Mouse (Mus musculus): ENCODE data around the gene 1500009C09Rik.
A peak's percentile ranks its signal among the peaks of the same experiment; 100 is the strongest.

Gene 1500009C09Rik

DNA sequence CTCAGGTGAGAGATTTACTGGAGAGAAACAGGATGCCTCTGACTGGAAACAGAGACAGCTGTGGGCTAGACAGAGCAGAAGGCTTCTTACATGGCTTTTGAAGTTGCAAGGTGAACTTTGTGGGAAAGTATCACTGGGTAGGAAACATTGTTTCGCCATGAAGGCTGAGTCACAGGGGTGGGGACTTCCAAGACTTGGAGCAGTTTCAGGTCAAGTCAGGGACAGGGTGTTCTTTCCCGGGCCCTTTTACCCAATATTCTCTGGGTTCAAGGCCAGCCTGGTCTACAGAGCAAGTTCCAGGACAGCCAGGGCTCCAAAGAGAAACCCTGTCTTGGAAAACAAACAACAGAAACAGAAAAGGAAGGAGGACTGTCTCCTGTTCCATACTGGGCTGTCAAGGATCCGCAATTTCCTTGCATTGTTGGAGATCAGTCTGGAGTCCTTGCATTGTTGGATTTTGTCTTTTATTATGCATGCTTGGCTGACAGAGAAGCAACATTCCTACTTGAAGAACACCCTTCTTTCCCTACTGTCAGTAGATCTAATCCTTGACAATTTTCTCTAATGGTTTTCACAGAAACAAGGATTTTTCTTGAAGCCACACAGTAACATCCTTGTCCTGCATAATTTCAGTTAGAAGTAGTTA lies 4.9 kb upstream of the 1500009C09Rik start:
- DNase-seq (ENCODE audit: low spot score in 2 of 2), result no peak

- DNase-seq (ENCODE audit: low spot score in 2 of 2), result no peak
Measured at GRCm38 (mm10) chr15:82251579-82251978, 618 bp upstream of the 1500009C09Rik start.

DNA sequence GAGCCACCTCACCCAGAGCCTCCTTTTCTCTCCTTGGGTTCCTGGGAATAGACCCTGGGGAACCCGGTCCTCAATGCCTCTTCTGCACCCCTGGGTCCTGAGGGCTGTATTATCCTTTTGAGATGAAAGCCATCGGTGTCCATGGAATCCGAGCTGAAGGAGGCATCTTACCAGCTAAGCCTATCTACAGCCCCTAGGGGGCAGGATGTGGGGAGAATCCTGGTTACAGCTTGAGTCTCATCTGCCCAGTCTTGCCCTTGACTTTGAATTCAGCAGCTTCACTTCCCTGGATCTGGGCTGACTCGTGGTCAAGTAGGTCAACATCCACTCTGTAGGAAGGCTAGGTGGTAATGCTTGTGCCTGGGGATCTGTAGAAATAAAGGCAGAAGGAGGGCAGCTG lies 3.1 kb downstream of the 1500009C09Rik start:
- DNase-seq (ENCODE audit: low spot score in 2 of 2), result no peak

DNA sequence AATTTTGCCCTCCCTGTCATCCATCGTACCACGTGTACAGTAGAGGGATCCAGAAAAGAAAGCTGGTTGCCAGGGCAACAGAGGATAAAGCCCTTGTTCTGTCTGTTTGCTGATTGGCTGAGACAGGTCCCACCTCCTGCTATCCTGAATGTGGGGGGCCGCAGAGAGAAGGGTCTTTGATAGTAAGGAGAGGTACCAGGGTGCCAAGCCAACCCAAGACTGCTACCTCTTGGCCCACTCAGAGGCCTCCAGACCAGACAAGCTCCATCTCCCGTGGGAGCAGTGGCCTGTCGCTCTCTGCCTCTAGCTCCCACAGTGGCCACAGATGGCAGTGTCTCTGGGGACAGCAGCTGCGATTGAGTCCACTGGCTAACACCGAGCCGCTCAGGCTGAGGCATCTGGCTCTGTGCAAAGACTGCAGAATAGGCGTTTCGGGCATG lies 3.8 kb downstream of the 1500009C09Rik start:
- DNase-seq (ENCODE audit: low spot score in 2 of 2), result no peak

GRCm38 (mm10) chr15:82259510-82259909 lies 7.3 kb downstream of the 1500009C09Rik start:
- DNase-seq (ENCODE audit: low spot score in 2 of 2), result no peak

DNA sequence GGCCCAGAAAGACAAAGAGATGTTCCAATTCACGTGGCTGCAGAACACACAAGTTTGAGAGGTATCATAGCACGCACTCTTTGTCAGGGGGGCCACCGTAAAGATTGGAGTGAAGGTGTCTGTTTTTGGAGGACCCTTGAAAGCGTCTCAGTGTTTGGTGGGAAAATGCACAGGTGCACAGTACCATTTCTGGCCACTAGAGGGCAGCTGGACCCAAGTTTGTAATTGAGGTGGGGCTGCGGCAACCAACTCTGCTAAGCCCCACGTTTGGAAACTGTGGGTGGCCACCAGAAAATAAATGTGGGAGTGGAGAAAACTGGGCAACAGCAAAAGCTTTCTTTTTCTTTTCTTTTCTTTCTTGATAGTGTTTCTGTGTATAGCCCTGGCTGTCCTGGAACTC lies 14.2 kb downstream of the 1500009C09Rik start:
- peak in 1 of 2 experiments; percentile 41 for DNase-seq (ENCODE audit: low spot score in 2 of 2)

DNA sequence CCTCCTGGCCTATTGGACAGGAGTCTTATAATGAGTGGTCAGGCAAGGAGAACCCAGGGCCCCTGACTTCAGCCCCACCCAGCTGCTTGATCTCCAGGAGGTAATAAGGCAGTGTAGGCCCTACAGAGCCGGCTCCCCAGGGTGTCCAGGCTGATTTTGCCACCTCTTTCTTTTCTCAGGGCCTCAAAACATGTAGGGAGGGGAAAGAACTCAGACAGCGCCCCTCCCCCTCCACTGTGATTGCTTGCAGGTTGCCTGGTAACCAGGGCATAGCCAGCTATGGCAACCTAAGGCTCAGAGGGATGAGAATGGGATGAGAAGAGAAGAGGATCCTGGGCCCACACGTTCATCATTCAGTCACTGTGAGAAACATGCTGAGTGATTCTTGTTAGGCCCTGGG lies 16.0 kb downstream of the 1500009C09Rik start:
- no peak for DNase-seq (ENCODE audit: low spot score in 2 of 2)

DNA sequence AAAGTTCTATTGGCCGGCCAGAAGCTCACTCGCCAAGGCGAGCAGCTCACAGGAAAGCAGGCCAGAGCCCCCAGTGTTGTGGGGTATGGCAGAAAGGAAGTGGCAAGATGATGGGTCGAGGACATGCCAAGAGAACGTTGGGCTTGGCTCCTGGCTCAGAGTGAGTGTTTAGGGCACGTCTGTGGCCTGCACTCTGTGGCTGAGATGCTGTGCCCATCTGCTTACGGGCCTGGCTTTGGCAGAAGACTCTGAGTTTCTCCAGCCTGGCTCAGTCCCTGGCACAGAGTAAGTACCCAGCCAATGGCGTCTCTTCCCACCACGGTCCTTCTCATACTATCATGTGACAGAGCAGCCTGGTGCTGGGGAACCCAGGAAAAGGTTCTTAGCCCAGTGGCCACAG lies 16.6 kb downstream of the 1500009C09Rik start:
- no peak for DNase-seq (ENCODE audit: low spot score in 2 of 2)

GRCm38 (mm10) chr15:82271201-82271600 lies 19.0 kb downstream of the 1500009C09Rik start:
- DNase-seq (ENCODE audit: low spot score in 2 of 2), result no peak

- no peak for DNase-seq (ENCODE audit: low spot score in 2 of 2)
Measured at GRCm38 (mm10) chr15:82272295-82272694, 20.1 kb downstream of the 1500009C09Rik start.

GRCm38 (mm10) chr15:82274593-82274926 lies 22.4 kb downstream of the 1500009C09Rik start, which contains the start of gene Sept3:
Gene Sept3 (plus strand): TSS chr15:82274893.
- DNase-seq (ENCODE audit: low spot score in 2 of 2), result no peak

DNA sequence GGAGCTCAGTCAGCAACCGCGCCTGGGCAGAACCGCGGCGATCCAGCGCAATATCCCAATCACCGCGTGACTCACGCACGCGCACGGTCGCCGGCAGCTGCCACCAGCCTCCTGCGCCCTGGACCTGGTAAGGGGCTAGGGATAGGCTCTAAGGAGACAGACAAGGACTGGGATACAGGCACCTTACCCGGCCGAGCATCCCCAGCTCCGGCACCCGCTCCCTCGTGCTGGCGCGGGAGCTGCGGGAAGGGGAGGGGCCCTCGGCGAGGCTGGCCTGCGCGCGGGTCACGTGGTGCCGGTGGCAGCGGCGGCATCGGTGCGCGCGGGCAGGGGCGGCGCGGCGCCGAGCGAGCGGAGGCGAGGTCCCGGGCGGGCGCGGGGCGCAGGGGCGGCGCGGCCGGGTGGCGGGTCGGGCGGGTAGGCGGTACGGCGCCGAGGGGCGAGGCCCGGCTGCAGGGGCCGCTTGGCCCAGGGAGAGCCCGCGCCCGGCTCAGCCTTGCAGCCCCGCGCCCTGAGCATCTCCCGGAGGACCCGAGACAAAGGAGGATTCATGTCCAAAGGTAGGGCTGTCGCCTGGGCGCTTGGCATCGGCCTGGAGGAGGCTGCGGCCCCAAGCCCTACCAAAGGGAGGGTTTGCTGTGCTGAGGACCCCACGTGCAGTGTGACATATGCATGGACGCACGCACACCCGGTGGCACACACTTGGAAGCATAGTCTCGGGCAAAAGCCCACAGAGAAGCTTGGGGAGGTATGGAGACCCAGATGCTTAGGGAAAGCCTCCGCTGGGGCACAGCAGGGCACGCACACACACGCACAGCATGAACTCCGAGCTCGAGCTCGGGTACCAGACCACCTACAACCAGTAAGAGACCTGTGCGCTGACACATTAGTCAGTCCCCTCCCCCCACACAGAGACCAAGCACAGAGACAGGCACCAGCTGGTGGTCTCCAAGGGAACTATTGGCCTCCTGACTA lies 23.0 kb downstream of the 1500009C09Rik start:
- DNase-seq (ENCODE audit: low spot score in 2 of 2), result no peak

DNA sequence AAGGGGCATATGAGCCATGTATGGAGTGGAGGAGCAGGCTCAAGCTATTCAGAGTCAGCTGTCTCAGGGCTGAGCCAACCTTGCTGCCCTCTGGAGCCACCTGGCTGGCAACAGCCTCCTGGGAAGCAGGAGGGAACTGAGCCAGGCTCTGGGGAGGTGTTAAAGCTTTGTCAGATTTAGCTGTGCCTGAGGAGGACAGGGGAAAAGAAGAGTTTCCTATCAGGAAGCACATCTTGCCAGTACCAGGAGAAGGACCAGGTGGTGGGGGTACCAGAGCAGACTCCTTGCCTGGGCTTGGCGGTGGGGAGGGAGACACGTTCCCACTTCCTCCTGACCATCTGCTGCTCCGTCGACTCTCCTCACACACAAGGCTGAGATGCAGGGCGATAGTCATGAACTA lies 25.4 kb downstream of the 1500009C09Rik start:
- no peak for DNase-seq (ENCODE audit: low spot score in 2 of 2)

DNA sequence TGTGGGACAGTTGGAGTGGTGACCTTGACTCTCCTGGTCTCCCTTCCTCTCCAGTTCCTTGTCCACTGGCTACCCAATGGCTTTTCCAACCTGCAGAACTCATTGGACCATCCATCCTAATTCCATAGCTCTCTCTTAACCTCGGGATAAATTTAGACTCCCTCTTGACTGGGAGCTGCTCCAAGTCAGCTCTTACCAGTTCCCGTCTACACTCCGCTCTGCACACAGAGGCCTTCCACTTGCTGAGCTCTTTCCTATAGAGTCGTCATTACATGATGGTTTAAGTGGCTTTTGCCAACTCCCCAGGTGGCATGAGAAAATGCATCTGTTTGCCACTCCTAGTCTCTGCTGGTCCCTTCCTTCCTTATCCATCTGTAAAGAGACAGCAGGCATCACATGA lies 28.4 kb downstream of the 1500009C09Rik start:
- DNase-seq (ENCODE audit: low spot score in 2 of 2), result no peak

GRCm38 (mm10) chr15:82286157-82286556 lies 34.0 kb downstream of the 1500009C09Rik start:
- DNase-seq (ENCODE audit: low spot score in 2 of 2), result no peak

GRCm38 (mm10) chr15:82290252-82290651 lies 38.1 kb downstream of the 1500009C09Rik start:
- DNase-seq (ENCODE audit: low spot score in 2 of 2), result no peak

- DNase-seq (ENCODE audit: low spot score in 2 of 2), result no peak
Measured at GRCm38 (mm10) chr15:82292851-82293250, 40.7 kb downstream of the 1500009C09Rik start.

GRCm38 (mm10) chr15:82293271-82293711 lies 41.1 kb downstream of the 1500009C09Rik start:
- DNase-seq (ENCODE audit: low spot score in 2 of 2), result no peak

DNA sequence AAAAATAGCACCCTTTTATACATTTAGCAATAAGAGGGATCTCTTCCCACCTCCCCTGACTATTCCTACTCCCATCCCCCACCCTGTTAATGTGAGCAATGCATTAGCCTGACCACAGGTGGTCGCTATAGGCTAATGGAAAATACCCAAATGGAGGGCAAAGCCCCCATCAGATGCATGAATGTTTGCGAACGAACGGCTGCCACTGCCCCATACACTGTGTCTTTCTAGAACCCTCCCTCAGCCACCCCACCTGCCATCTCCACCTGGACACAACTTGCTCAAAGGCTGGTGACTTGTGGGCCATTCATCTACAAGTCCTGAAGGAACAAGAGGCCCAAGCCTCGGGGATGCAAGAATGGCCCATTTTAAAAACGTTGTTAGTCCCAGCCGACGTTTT lies 41.9 kb downstream of the 1500009C09Rik start:
- peak in 1 of 2 experiments; percentile 4 for DNase-seq (ENCODE audit: low spot score in 2 of 2)

DNA sequence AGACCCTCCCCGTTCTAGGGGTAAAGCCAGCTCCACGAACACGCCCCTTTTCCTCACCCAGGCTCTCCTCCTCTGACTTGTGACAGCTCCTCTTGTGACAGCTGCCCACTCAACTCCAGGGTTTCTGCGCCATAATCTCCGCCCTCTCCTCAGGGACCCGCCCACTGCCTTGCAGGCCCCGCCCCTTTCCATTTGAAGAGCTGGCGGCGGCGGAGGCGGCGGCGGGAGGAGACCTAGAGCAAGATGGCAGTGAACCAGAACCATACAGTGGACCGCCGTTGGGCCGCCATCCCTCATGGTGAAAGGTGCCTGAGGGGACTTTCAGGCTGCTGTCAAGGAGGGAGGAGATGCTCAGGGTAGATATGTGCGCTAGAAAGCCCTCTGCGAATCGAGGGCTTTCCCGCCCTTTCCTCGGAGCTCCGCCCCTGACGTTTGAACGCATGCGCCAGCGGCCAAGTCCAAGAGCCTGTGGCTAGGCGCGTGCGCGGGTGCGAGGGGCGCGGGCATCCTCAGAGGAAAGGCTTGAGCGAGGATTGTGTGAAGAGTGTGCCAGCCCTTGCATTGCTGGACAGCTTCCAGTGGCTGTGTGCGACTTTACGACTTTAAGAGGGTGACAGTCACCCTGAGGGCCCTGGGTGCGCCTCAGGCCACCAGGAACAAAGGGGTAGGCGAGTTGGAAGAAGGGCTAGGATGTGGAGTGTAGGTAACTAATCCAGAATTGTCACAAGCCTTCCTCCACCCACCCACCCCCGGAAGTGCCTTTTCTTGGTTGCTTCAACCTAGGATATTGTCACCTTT lies 46.8 kb downstream of the 1500009C09Rik start, which contains the start of gene Wbp2nl:
Wbp2nl (plus strand) TSS at position 191 of the 798 bp plus-strand sequence.
- no peak for DNase-seq (ENCODE audit: low spot score in 2 of 2)

DNA sequence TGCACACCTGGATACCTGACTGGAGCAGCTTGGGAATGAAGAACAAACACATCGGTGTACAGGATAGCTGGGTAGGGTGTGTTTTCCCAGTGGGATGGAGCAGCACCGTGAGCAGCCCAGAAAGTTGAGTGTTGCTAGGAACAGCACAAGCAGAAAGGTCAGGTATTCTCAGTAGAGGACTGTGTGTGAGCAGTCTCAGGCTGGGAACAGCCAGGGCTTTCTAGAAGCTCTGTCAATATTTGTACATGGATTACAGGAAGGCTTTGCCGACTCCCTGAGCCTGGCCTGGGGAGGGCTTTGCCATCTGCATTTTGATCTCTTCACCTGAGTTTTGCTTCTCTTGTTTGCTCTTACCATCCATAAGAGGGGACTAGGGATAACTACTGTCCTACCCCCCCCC lies 54.9 kb downstream of the 1500009C09Rik start:
- no peak for DNase-seq (ENCODE audit: low spot score in 2 of 2)

DNA sequence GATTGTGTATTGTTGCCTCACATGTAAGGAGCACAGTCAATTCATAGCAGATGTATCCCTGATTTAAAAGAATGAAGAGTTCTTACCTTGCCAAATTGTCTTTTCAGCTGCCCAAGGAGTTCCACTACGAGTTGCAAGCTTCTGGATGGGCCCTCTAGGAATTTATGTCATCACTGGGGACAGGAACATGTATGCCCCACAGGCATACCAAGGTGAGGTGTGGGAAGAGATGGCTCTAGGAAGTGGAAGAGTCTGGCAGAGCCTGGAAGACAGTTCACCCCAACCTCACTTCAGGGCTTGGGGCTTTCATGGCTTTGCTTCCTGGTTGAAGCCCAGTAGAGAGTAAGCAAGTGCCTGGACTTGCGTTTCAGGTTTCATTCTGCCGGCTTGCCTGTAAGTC lies 56.2 kb downstream of the 1500009C09Rik start:
- no peak for DNase-seq (ENCODE audit: low spot score in 2 of 2)

Data from heart, adult 9 months (tissue).